Mouse (Mus musculus): ENCODE data around the gene Amy2a3. TPM values are rescaled to one million over a fixed set of nuclear protein-coding genes. Genes with fewer than 3 reads are reported as not detected.

Amy2a3 gene
- polyA plus RNA-seq (2015; fragmentation: Illumina TruSeq; extraction: RNeasy Lipid Tissue Mini Kit (QIAGEN cat#74804); ENCODE audit: insufficient read depth, low read depth, low replicate concordance) = 6,236 TPM

DNA sequence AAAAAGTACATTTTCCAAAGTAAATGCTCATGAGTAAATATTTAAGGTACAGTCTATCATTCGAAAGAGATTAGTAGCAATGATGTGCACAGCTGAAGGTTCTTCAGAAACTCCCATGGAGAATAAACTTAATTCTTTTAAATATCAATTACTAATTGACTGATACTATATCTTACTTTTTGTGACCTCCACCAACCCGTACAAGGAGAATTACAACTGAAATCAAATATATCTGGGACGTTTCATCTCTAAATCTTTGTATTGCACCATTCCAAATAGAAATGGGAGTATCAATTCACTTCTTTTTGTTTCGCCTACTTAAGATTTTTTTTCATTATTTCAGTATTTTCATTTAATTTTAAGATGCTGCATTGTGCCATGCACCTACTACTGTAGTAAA is at the start of gene Amy2a3:
Gene Amy2a3 (minus strand): TSS at position 101 of the 400 bp plus-strand sequence.

DNA sequence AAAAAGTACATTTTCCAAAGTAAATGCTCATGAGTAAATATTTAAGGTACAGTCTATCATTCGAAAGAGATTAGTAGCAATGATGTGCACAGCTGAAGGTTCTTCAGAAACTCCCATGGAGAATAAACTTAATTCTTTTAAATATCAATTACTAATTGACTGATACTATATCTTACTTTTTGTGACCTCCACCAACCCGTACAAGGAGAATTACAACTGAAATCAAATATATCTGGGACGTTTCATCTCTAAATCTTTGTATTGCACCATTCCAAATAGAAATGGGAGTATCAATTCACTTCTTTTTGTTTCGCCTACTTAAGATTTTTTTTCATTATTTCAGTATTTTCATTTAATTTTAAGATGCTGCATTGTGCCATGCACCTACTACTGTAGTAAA is 32.7 kb upstream of the Amy2a3 start, which contains the start of gene Amy2a2:
Gene Amy2a2 (minus strand): TSS at position 101 of the 400 bp plus-strand sequence.

DNA sequence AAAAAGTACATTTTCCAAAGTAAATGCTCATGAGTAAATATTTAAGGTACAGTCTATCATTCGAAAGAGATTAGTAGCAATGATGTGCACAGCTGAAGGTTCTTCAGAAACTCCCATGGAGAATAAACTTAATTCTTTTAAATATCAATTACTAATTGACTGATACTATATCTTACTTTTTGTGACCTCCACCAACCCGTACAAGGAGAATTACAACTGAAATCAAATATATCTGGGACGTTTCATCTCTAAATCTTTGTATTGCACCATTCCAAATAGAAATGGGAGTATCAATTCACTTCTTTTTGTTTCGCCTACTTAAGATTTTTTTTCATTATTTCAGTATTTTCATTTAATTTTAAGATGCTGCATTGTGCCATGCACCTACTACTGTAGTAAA is 32.5 kb downstream of the Amy2a3 start, which contains the start of gene Amy2a4:
Gene Amy2a4 (minus strand): TSS at position 101 of the 400 bp plus-strand sequence.

Other genes with a start within 250 kb of the Amy2a3 start
- gene Amy2a5, start 65.2 kb downstream of the Amy2a3 start, polyA plus RNA-seq (2015; fragmentation: Illumina TruSeq; extraction: RNeasy Lipid Tissue Mini Kit (QIAGEN cat#74804); ENCODE audit: insufficient read depth, low read depth, low replicate concordance) = 67,477 TPM
- gene Amy2a4, start 32.6 kb downstream of the Amy2a3 start, polyA plus RNA-seq (2015; fragmentation: Illumina TruSeq; extraction: RNeasy Lipid Tissue Mini Kit (QIAGEN cat#74804); ENCODE audit: insufficient read depth, low read depth, low replicate concordance) = 6,236 TPM
- gene Amy2a2, start 32.6 kb upstream of the Amy2a3 start, polyA plus RNA-seq (2015; fragmentation: Illumina TruSeq; extraction: RNeasy Lipid Tissue Mini Kit (QIAGEN cat#74804); ENCODE audit: insufficient read depth, low read depth, low replicate concordance) = 6,236 TPM
- not detected for gene Amy2a1, start 208.4 kb upstream of the Amy2a3 start, polyA plus RNA-seq (2015; fragmentation: Illumina TruSeq; extraction: RNeasy Lipid Tissue Mini Kit (QIAGEN cat#74804); ENCODE audit: insufficient read depth, low read depth, low replicate concordance)